Mouse (Mus musculus) granulocyte monocyte progenitor cell, adult 5-6 weeks (primary cell): ENCODE results near the gene Txndc12. TPM values are rescaled to one million over a fixed set of nuclear protein-coding genes. Genes with fewer than 3 reads are reported as not detected.

Experiments
- ATAC-seq: replicated peaks from 2 replicates; pipeline ENCODE4 v1.8.0; 2016; ENCODE audit warnings: mild to moderate bottlenecking, moderate TSS enrichment, inconsistent platforms; ENCODE audit not compliant: poor library complexity, severe bottlenecking
- total RNA-seq, 2 experiments: library from RNA; stranded (forward) in 1 of 2; stranded (reverse) in 1 of 2; fragments of 200-712, 200-1000 nt in 1 of 2; fragments of >200 nt in 1 of 2; fragmentation: Nextera tagmentation in 1 of 2; gene quantifications; 2 replicates each; pipeline ENCODE4 v1.2.3; 2014 to 2017

The Txndc12 gene
- total RNA-seq, 2 experiments from 2014 or later: 58.9 to 120 TPM

GRCm38 (mm10) chr4:108845824-108846569, 11.6 kb downstream of the Txndc12 start:
- ATAC-seq: no peak

GRCm38 (mm10) chr4:108847715-108848504, 13.5 kb downstream of the Txndc12 start, which contains the start of gene Kti12:
TSS of gene Kti12 (plus strand) at chr4:108847785.
- ATAC-seq: peak; percentile 86

- ATAC-seq: peak; percentile 17; the same call in 1 of the 2 replicates
Observed at GRCm38 (mm10) chr4:108848505-108848848, 14.1 kb downstream of the Txndc12 start, which contains the start of gene A730015C16Rik. TSS of gene A730015C16Rik (minus strand) at chr4:108848619.

GRCm38 (mm10) chr4:108866806-108867205, 32.4 kb downstream of the Txndc12 start:
- no peak for ATAC-seq

GRCm38 (mm10) chr4:108869730-108870374, 35.5 kb downstream of the Txndc12 start:
- peak; percentile 94 for ATAC-seq

- no peak for ATAC-seq
Observed at GRCm38 (mm10) chr4:108873746-108874145, 39.3 kb downstream of the Txndc12 start.

- no peak for ATAC-seq
Observed at GRCm38 (mm10) chr4:108877901-108878300, 43.5 kb downstream of the Txndc12 start.

- peak; percentile 95 for ATAC-seq
Observed at GRCm38 (mm10) chr4:108878963-108879822, 44.8 kb downstream of the Txndc12 start, which contains the start of gene Rab3b. TSS of gene Rab3b (plus strand) at chr4:108879063.

GRCm38 (mm10) chr4:108883815-108884214, 49.4 kb downstream of the Txndc12 start:
- no peak for ATAC-seq

GRCm38 (mm10) chr4:108887456-108887855, 53.1 kb downstream of the Txndc12 start:
- ATAC-seq: no peak

GRCm38 (mm10) chr4:108890876-108891275, 56.5 kb downstream of the Txndc12 start:
- ATAC-seq: no peak

GRCm38 (mm10) chr4:108900421-108900820, 66.0 kb downstream of the Txndc12 start:
- no peak for ATAC-seq

GRCm38 (mm10) chr4:108902886-108903285, 68.5 kb downstream of the Txndc12 start:
- no peak for ATAC-seq

GRCm38 (mm10) chr4:108903346-108903745, 68.9 kb downstream of the Txndc12 start:
- no peak for ATAC-seq

GRCm38 (mm10) chr4:108904076-108904475, 69.7 kb downstream of the Txndc12 start:
- ATAC-seq: no peak

GRCm38 (mm10) chr4:108904790-108905189, 70.4 kb downstream of the Txndc12 start:
- no peak for ATAC-seq

GRCm38 (mm10) chr4:108905859-108906258, 71.5 kb downstream of the Txndc12 start:
- no peak for ATAC-seq

GRCm38 (mm10) chr4:108907475-108907874, 73.1 kb downstream of the Txndc12 start:
- no peak for ATAC-seq

GRCm38 (mm10) chr4:108909872-108910425, 75.5 kb downstream of the Txndc12 start:
- no peak for ATAC-seq
